Mouse (Mus musculus) embryonic facial prominence, embryonic 12.5 days (tissue): ENCODE data around the gene Ccdc96. TPM values are rescaled to one million over a fixed set of nuclear protein-coding genes. Genes with fewer than 3 reads are reported as not detected.

Experiments used
- ATAC-seq: fragments of 200-750 bp; cut with Nextera tagmentation; 2 replicates; pipeline ENCODE4 v1.8.0; 2017; ENCODE audit not compliant: insufficient number of reproducible peaks, insufficient read depth, low FRiP score, low TSS enrichment
- H3K27ac ChIP-seq: fragments of 300-500 bp; sonication (generic); 2 replicates; pipeline ENCODE4 v1.5.1; 2016; ENCODE audit warnings: mild to moderate bottlenecking
- H3K27me3 ChIP-seq: fragments of 300-500 bp; sonication (generic); 2 replicates; pipeline ENCODE4 v1.6.1; 2016; ENCODE audit warnings: mild to moderate bottlenecking, moderate library complexity
- H3K36me3 ChIP-seq: fragments of 300-500 bp; sonication (generic); 2 replicates; pipeline ENCODE4 v1.6.1; 2016; ENCODE audit warnings: mild to moderate bottlenecking
- H3K4me1 ChIP-seq: fragments of 300-500 bp; sonication (generic); 2 replicates; pipeline ENCODE4 v1.6.1; 2016
- H3K4me2 ChIP-seq: fragments of 300-500 bp; sonication (generic); replicated peaks from 2 replicates; pipeline ENCODE4 v1.6.1; 2016; ENCODE audit warnings: mild to moderate bottlenecking, moderate library complexity
- H3K4me3 ChIP-seq: fragments of 300-500 bp; sonication (generic); 2 replicates; pipeline ENCODE4 v1.5.1; 2016; ENCODE audit warnings: mild to moderate bottlenecking
- H3K9ac ChIP-seq: fragments of 300-500 bp; sonication (generic); 2 replicates; pipeline ENCODE4 v1.6.1; 2016; ENCODE audit warnings: mild to moderate bottlenecking, moderate library complexity
- H3K9me3 ChIP-seq: fragments of 300-500 bp; sonication (generic); 2 replicates; pipeline ENCODE4 v1.6.1; 2016; ENCODE audit warnings: mild to moderate bottlenecking, moderate library complexity
- WGBS: fragments of 180-500 bp; shearing (Covaris S2); methylation state at CpG from one replicate; pipeline ENCODE4 v1.1.7; 2016; 5-methylcytosine and 5-hydroxymethylcytosine counted together
- polyA plus RNA-seq: library from polyadenylated mRNA; unstranded; fragments of >200 nt; fragmentation: Nextera tagmentation; extraction: Ambion mirVana; gene quantifications from 2 replicates; pipeline ENCODE4 v1.2.1, GENCODE M21; 2016

Ccdc96 gene
- polyA plus RNA-seq, 1 experiment from 2014 or later, result 0.84 TPM

GRCm38 (mm10) chr5:36457706-36458105 is 26.7 kb upstream of the Ccdc96 start:
- no peak for ATAC-seq
- WGBS, result 75% methylated on average over 4 of the region's 4 CpGs
- H3K4me2 ChIP-seq, result no peak overlapping the region
- H3K36me3 ChIP-seq, result no peaks in the 10 kb centered on the region
- H3K27me3 ChIP-seq, result no peaks in the 10 kb centered on the region
- H3K27ac ChIP-seq, result no peak overlapping the region
- no peak overlapping the region for H3K4me3 ChIP-seq
- no peaks in the 10 kb centered on the region; the same call in 1 of the 2 replicates for H3K4me1 ChIP-seq
- no peaks in the 10 kb centered on the region for H3K9me3 ChIP-seq
- no peak overlapping the region for H3K9ac ChIP-seq

- 16% methylated on average over 4 of the region's 4 CpGs for WGBS
- H3K27me3 ChIP-seq, result no peaks in the 10 kb centered on the region
These were observed 25.5 kb upstream of the Ccdc96 start for GRCm38 (mm10) chr5:36458926-36459325.

GRCm38 (mm10) chr5:36460712-36461111 is 23.7 kb upstream of the Ccdc96 start:
- H3K4me1 ChIP-seq, result peaks cover 9% of the 10 kb centered on the region
- WGBS, result 75% methylated on average over 2 of the region's 2 CpGs
- no peak for ATAC-seq
- H3K9ac ChIP-seq, result no peak overlapping the region
- no peaks in the 10 kb centered on the region for H3K9me3 ChIP-seq
- no peaks in the 10 kb centered on the region for H3K27me3 ChIP-seq
- H3K36me3 ChIP-seq, result no peaks in the 10 kb centered on the region
- no peak overlapping the region for H3K4me2 ChIP-seq
- H3K4me3 ChIP-seq, result no peak overlapping the region
- no peak overlapping the region for H3K27ac ChIP-seq

More at GRCm38 (mm10) chr5:36458926-36459325, 25.5 kb upstream of the Ccdc96 start:
- Histone ChIP-seq H3K9me3 (no peaks in the 10 kb centered on the region), H3K27ac (no peak overlapping the region), H3K9ac (no peak overlapping the region), H3K4me1 (peaks cover 3% of the 10 kb centered on the region), H3K4me3 (no peak overlapping the region), H3K4me2 (no peak overlapping the region), H3K36me3 (no peaks in the 10 kb centered on the region)
- no peak for ATAC-seq

GRCm38 (mm10) chr5:36461231-36461630 is 23.2 kb upstream of the Ccdc96 start:
- WGBS, result 55% methylated on average over 2 of the region's 2 CpGs
- no peak overlapping the region for H3K27ac ChIP-seq
- ATAC-seq, result no peak

GRCm38 (mm10) chr5:36462810-36463209 is 21.6 kb upstream of the Ccdc96 start:
- Histone ChIP-seq H3K9ac (no peak overlapping the region), H3K4me1 (peaks cover 17% of the 10 kb centered on the region), H3K9me3 (no peaks in the 10 kb centered on the region), H3K4me2 (no peak overlapping the region), H3K27ac (no peak overlapping the region), H3K27me3 (no peaks in the 10 kb centered on the region), H3K36me3 (no peaks in the 10 kb centered on the region), H3K4me3 (no peak overlapping the region)
- ATAC-seq, result no peak
- 24% methylated on average over 7 of the region's 7 CpGs for WGBS

More at GRCm38 (mm10) chr5:36461231-36461630, 23.2 kb upstream of the Ccdc96 start:
- no peaks in the 10 kb centered on the region for H3K36me3 ChIP-seq
- H3K4me1 ChIP-seq, result peaks cover 14% of the 10 kb centered on the region
- no peaks in the 10 kb centered on the region for H3K27me3 ChIP-seq
- H3K9ac ChIP-seq, result no peak overlapping the region
- no peaks in the 10 kb centered on the region for H3K9me3 ChIP-seq
- H3K4me3 ChIP-seq, result no peak overlapping the region
- H3K4me2 ChIP-seq, result no peak overlapping the region

- H3K9ac ChIP-seq, result no peak overlapping the region
- H3K27ac ChIP-seq, result no peak overlapping the region
- no peaks in the 10 kb centered on the region for H3K9me3 ChIP-seq
- WGBS, result 38% methylated on average over 5 of the region's 5 CpGs
- no peak overlapping the region for H3K4me2 ChIP-seq
- H3K4me1 ChIP-seq, result peaks cover 17% of the 10 kb centered on the region
- no peaks in the 10 kb centered on the region for H3K36me3 ChIP-seq
- no peak overlapping the region for H3K4me3 ChIP-seq
- ATAC-seq, result no peak
- no peaks in the 10 kb centered on the region for H3K27me3 ChIP-seq
These were observed 21.0 kb upstream of the Ccdc96 start for GRCm38 (mm10) chr5:36463391-36463790.

GRCm38 (mm10) chr5:36464709-36465661 is 19.4 kb upstream of the Ccdc96 start, which contains the start of gene Grpel1:
TSS of gene Grpel1 (plus strand) at chr5:36464998.
- WGBS, result 1% methylated on average over 68 of the region's 68 CpGs
- H3K4me2 ChIP-seq, result peak within 1 kb of the TSS; percentile 98
- H3K27me3 ChIP-seq, result no peaks in the 10 kb centered on the region
- peak within 1 kb of the TSS; percentile 86 for H3K9ac ChIP-seq
- ATAC-seq, result peak; percentile 91
- 0 out of 2 replicates have a peak within 1 kb of the TSS, but pooled peaks have one; percentile 19 for H3K27ac ChIP-seq
- no peaks in the 10 kb centered on the region for H3K9me3 ChIP-seq
- H3K4me1 ChIP-seq, result peaks cover 17% of the 10 kb centered on the region
- H3K4me3 ChIP-seq, result peak within 1 kb of the TSS; percentile 99
- H3K36me3 ChIP-seq, result peaks cover 7% of the 10 kb centered on the region; the same call in 1 of the 2 replicates

GRCm38 (mm10) chr5:36465889-36466288 is 18.5 kb upstream of the Ccdc96 start:
- Histone ChIP-seq H3K27ac (no peak overlapping the region), H3K4me3 (peak overlapping the region; percentile 99), H3K4me2 (peak overlapping the region; percentile 98), H3K9me3 (no peaks in the 10 kb centered on the region), H3K27me3 (no peaks in the 10 kb centered on the region), H3K36me3 (peaks cover 14% of the 10 kb centered on the region), H3K9ac (peak overlapping the region; percentile 86), H3K4me1 (peaks cover 17% of the 10 kb centered on the region)
- WGBS, result 28% methylated on average over 8 of the region's 8 CpGs
- ATAC-seq, result no peak

GRCm38 (mm10) chr5:36471206-36471605 is 13.2 kb upstream of the Ccdc96 start:
- H3K4me3 ChIP-seq, result no peak overlapping the region
- no peak overlapping the region for H3K27ac ChIP-seq
- H3K4me2 ChIP-seq, result no peak overlapping the region
- 91% methylated on average over 8 of the region's 8 CpGs for whole genome bisulfite sequencing
- H3K9me3 ChIP-seq, result no peaks in the 10 kb centered on the region
- no peaks in the 10 kb centered on the region for H3K27me3 ChIP-seq
- no peak overlapping the region for H3K9ac ChIP-seq
- no peak for ATAC-seq
- peaks cover 44% of the 10 kb centered on the region for H3K36me3 ChIP-seq
- H3K4me1 ChIP-seq, result peaks cover 3% of the 10 kb centered on the region

- Histone ChIP-seq H3K9me3 (no peaks in the 10 kb centered on the region), H3K4me3 (no peak overlapping the region), H3K9ac (no peak overlapping the region), H3K4me1 (no peaks in the 10 kb centered on the region), H3K27me3 (no peaks in the 10 kb centered on the region), H3K4me2 (no peak overlapping the region), H3K36me3 (peaks cover 44% of the 10 kb centered on the region), H3K27ac (no peak overlapping the region)
- 90% methylated on average over 4 of the region's 4 CpGs for WGBS
- no peak for ATAC-seq
These were observed 11.3 kb upstream of the Ccdc96 start for GRCm38 (mm10) chr5:36472876-36473655.

GRCm38 (mm10) chr5:36474283-36474682 is 10.1 kb upstream of the Ccdc96 start:
- H3K4me3 ChIP-seq, result no peak overlapping the region
- H3K9me3 ChIP-seq, result no peaks in the 10 kb centered on the region
- no peak overlapping the region for H3K27ac ChIP-seq
- no peak for ATAC-seq
- no peaks in the 10 kb centered on the region for H3K27me3 ChIP-seq
- WGBS, result 89% methylated on average over 5 of the region's 5 CpGs
- H3K36me3 ChIP-seq, result peaks cover 44% of the 10 kb centered on the region
- no peaks in the 10 kb centered on the region for H3K4me1 ChIP-seq
- H3K4me2 ChIP-seq, result no peak overlapping the region
- no peak overlapping the region for H3K9ac ChIP-seq
